Mouse (Mus musculus) forebrain, embryonic 10.5 days (tissue): ENCODE data around the gene Myo9b. TPM values are rescaled to one million over a fixed set of nuclear protein-coding genes. Genes with fewer than 3 reads are reported as not detected.

Experiments used
- DNase-seq: peaks from one replicate; pipeline ENCODE4 v3.0.0-alpha.2; 2017; ENCODE audit warnings: low spot score; ENCODE audit errors: extremely low spot score
- H3K27ac ChIP-seq: fragments of 300-500 bp; sonication (generic); 2 replicates; pipeline ENCODE4 v1.5.1; 2016; ENCODE audit warnings: mild to moderate bottlenecking
- H3K27me3 ChIP-seq: fragments of 300-500 bp; sonication (generic); 2 replicates; pipeline ENCODE4 v1.6.1; 2016; ENCODE audit warnings: mild to moderate bottlenecking; ENCODE audit not compliant: poor library complexity, severe bottlenecking
- H3K36me3 ChIP-seq: fragments of 300-500 bp; sonication (generic); replicated peaks from 2 replicates; pipeline ENCODE4 v1.6.1; 2016; ENCODE audit warnings: mild to moderate bottlenecking, moderate library complexity
- H3K4me1 ChIP-seq: fragments of 300-500 bp; sonication (generic); 2 replicates; pipeline ENCODE4 v1.6.1; 2016
- H3K4me3 ChIP-seq: fragments of 300-500 bp; sonication (generic); 2 replicates; pipeline ENCODE4 v1.5.1; 2016; ENCODE audit warnings: mild to moderate bottlenecking, moderate library complexity
- H3K9me3 ChIP-seq: fragments of 300-500 bp; sonication (generic); 2 replicates; pipeline ENCODE4 v1.6.1; 2016; ENCODE audit warnings: mild to moderate bottlenecking, moderate library complexity
- WGBS: fragments of 180-500 bp; shearing (Covaris S2); methylation state at CpG from one replicate; pipeline ENCODE4 v1.1.7; 2016; 5-methylcytosine and 5-hydroxymethylcytosine counted together
- polyA plus RNA-seq: library from polyadenylated mRNA; unstranded; fragments of >200 nt; fragmentation: Nextera tagmentation; extraction: Ambion mirVana; gene quantifications from 2 replicates; pipeline ENCODE4 v1.2.1, GENCODE M21; 2016

The Myo9b gene
- polyA plus RNA-seq, 1 experiment from 2014 or later: 26.0 TPM

DNA sequence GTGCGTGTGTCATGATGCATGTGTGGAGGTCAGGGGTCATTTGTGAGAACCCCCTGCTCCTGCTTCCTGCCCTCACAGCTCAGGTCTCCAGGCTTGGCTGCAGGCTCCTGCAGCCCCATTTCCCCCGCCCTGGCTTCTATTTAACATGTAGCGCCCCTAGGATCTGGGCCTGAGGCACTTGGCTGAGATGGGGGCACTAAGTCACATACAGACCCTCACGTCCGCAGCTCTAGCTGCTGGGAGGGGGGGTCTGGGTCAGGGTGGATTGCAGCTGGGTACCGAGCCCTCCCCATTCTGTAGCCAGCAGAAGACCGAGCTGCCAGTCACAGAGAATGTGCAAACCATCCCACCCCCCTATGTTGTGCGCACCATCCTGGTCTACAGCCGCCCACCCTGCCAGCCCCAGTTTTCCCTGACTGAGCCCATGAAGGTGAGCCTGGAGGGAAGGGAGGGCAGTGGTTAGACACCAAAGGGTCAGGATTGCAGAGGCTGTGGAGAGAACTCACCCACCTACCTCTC, 130.0 kb downstream of the Myo9b start:
- no peak for DNase-seq
- H3K9me3 ChIP-seq: no peaks in the 10 kb centered on the region
- H3K4me3 ChIP-seq: no peak overlapping the region
- H3K27me3 ChIP-seq: no peaks in the 10 kb centered on the region
- WGBS: 90% methylated on average over 9 of the region's 9 CpGs
- peaks cover 52% of the 10 kb centered on the region for H3K36me3 ChIP-seq
- no peak overlapping the region for H3K27ac ChIP-seq
- H3K4me1 ChIP-seq: peaks cover 31% of the 10 kb centered on the region

- WGBS: 87% methylated on average over 6 of the region's 6 CpGs
Measured at GRCm38 (mm10) chr8:71403107-71403885, 130.8 kb downstream of the Myo9b start.

DNA sequence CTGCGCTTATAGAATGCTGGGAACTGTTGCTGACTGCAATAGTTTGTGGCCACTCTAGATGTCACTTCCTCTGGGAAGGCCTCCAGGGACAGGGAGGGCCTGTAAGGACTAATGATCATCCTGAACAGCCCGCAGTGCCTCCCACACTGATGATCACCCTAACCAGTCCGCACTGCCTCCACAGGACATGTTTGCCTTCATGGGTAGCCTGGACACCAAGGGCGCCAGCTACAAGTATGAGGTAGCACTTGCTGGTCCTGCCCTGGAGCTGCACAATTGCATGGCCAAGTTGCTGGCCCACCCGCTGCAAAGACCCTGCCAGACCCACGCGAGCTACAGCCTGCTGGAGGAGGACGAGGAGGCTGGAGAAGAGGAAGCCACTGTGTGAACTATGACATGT, 131.5 kb downstream of the Myo9b start:
- H3K4me3 ChIP-seq: 0 out of 2 replicates have a peak overlapping the region, but pooled peaks have one; percentile 3
- 88% methylated on average over 8 of the region's 8 CpGs for WGBS
- peak; percentile 13 for DNase-seq
- H3K27ac ChIP-seq: no peak overlapping the region
- peaks cover 57% of the 10 kb centered on the region for H3K36me3 ChIP-seq
- H3K27me3 ChIP-seq: no peaks in the 10 kb centered on the region
- H3K4me1 ChIP-seq: peaks cover 30% of the 10 kb centered on the region
- H3K9me3 ChIP-seq: no peaks in the 10 kb centered on the region

More at GRCm38 (mm10) chr8:71403107-71403885, 130.8 kb downstream of the Myo9b start:
- Histone ChIP-seq H3K4me3 (no peak overlapping the region), H3K9me3 (no peaks in the 10 kb centered on the region), H3K36me3 (peaks cover 57% of the 10 kb centered on the region), H3K4me1 (peaks cover 30% of the 10 kb centered on the region), H3K27ac (no peak overlapping the region), H3K27me3 (no peaks in the 10 kb centered on the region)
- DNase-seq: peak; percentile 14

GRCm38 (mm10) chr8:71404951-71405351, 132.4 kb downstream of the Myo9b start:
- peak; percentile 13 for DNase-seq
- WGBS: 88% methylated on average over 9 of the region's 9 CpGs
- no peaks in the 10 kb centered on the region for H3K9me3 ChIP-seq
- no peaks in the 10 kb centered on the region for H3K27me3 ChIP-seq
- peak overlapping the region; percentile 73 for H3K4me3 ChIP-seq
- peaks cover 30% of the 10 kb centered on the region for H3K4me1 ChIP-seq
- H3K36me3 ChIP-seq: peaks cover 57% of the 10 kb centered on the region
- no peak overlapping the region for H3K27ac ChIP-seq

DNA sequence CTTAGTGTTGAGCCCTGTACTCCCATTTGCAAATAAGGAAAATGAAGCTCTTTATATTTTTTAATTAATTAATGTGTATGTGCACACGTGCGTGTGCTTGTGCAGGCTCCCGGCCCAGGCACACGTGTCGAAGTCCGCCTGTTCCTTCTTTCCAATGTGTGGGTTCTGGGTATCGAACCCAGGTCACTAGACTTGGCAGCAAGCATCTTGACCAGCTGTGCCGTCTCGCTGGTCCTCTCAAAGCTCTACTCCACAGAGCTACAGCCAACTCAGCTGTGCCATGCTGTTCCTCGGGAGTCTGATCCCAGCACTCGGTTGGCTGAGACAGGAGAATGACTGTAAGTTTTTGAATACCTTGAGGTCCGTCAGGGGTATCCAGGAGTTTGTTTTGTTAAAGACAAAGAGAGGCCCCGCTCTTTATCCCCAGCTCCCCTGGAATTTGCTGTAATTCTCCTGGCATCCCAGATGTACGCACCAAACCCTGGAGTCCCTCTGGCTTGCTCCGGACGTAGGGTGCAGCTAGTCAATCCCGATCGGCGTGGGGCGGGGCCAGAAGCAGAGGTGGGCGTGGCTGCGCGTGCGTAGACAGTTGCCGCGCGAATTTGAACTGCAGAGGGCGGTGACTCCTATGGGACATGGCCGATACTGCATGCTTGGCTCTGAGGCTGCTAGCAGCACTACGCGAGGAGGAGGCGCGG, 133.0 kb downstream of the Myo9b start, which contains the start of gene Ankle1:
Gene Ankle1, plus strand, starts transcription at position 610 of the 698 bp plus-strand sequence.
- Histone ChIP-seq H3K27ac (peak within 1 kb of the TSS; percentile 92), H3K36me3 (peaks cover 57% of the 10 kb centered on the region), H3K9me3 (no peaks in the 10 kb centered on the region), H3K4me3 (peak within 1 kb of the TSS; percentile 73), H3K27me3 (no peaks in the 10 kb centered on the region), H3K4me1 (peaks cover 30% of the 10 kb centered on the region)
- peak; percentile 98 for DNase-seq
- 17% methylated on average over 33 of the region's 33 CpGs for WGBS

- peak; percentile 81 for DNase-seq
- WGBS: 1% methylated on average over 55 of the region's 55 CpGs
- no peaks in the 10 kb centered on the region for H3K9me3 ChIP-seq
- peak overlapping the region; percentile 73 for H3K4me3 ChIP-seq
- peaks cover 51% of the 10 kb centered on the region for H3K36me3 ChIP-seq
- H3K4me1 ChIP-seq: peaks cover 30% of the 10 kb centered on the region
- H3K27ac ChIP-seq: peak overlapping the region; percentile 92
- no peaks in the 10 kb centered on the region for H3K27me3 ChIP-seq
Measured at GRCm38 (mm10) chr8:71406099-71407015, 133.8 kb downstream of the Myo9b start.

GRCm38 (mm10) chr8:71407441-71407840, 134.9 kb downstream of the Myo9b start:
- H3K4me3 ChIP-seq: peak overlapping the region; percentile 73; the same call in 1 of the 2 replicates
- 94% methylated on average over 14 of the region's 14 CpGs for WGBS
- no peak for DNase-seq
- peaks cover 47% of the 10 kb centered on the region for H3K36me3 ChIP-seq
- peaks cover 37% of the 10 kb centered on the region for H3K4me1 ChIP-seq
- no peak overlapping the region for H3K27ac ChIP-seq
- no peaks in the 10 kb centered on the region for H3K27me3 ChIP-seq
- no peaks in the 10 kb centered on the region for H3K9me3 ChIP-seq

- peaks cover 37% of the 10 kb centered on the region for H3K4me1 ChIP-seq
- H3K36me3 ChIP-seq: peaks cover 41% of the 10 kb centered on the region
- H3K27ac ChIP-seq: no peak overlapping the region
- no peaks in the 10 kb centered on the region for H3K27me3 ChIP-seq
- H3K4me3 ChIP-seq: no peak overlapping the region
- WGBS: 89% methylated on average over 4 of the region's 4 CpGs
- no peak for DNase-seq
- H3K9me3 ChIP-seq: no peaks in the 10 kb centered on the region
Measured at GRCm38 (mm10) chr8:71408231-71408630, 135.7 kb downstream of the Myo9b start.

Other genes with a start within 250 kb of the Myo9b start
- 61.3 and 65.8 TPM in 2 replicates for gene Haus8, start 220 bp downstream of the Myo9b start, polyA plus RNA-seq
- gene Use1, start 94.1 kb downstream of the Myo9b start, polyA plus RNA-seq: 81.4 and 82.7 TPM in 2 replicates
- 3.5 and 4.0 TPM in 2 replicates for gene Ocel1, start 98.6 kb downstream of the Myo9b start, polyA plus RNA-seq
- gene Nr2f6, start 109.2 kb downstream of the Myo9b start, polyA plus RNA-seq: 47.8 and 49.0 TPM in 2 replicates
- 5.8 and 5.9 TPM in 2 replicates for gene Ushbp1, start 123.1 kb downstream of the Myo9b start, polyA plus RNA-seq
- gene Babam1, start 124.1 kb downstream of the Myo9b start, polyA plus RNA-seq: 106 and 108 TPM in 2 replicates
- gene Ankle1, start 133.3 kb downstream of the Myo9b start, polyA plus RNA-seq: 47.3 and 51.2 TPM in 2 replicates
- 67.6 and 68.2 TPM in 2 replicates for gene Abhd8, start 190.9 kb downstream of the Myo9b start, polyA plus RNA-seq
- gene Mrpl34, start 192.2 kb downstream of the Myo9b start, polyA plus RNA-seq: 218 and 226 TPM in 2 replicates
- 116 and 122 TPM in 2 replicates for gene Dda1, start 196.5 kb downstream of the Myo9b start, polyA plus RNA-seq
- 1.8 TPM in 2 replicates for gene Ano8, start 213.2 kb downstream of the Myo9b start, polyA plus RNA-seq
- 21.3 and 22.3 TPM in 2 replicates for gene Gtpbp3, start 215.4 kb downstream of the Myo9b start, polyA plus RNA-seq
- 43.3 and 47.5 TPM in 2 replicates for gene Plvap, start 239.0 kb downstream of the Myo9b start, polyA plus RNA-seq